Mouse (Mus musculus): ENCODE measurements around the gene Tspan12.
"Not testable (repeated sequence)": the region's sequence is repeated elsewhere in the genome, so short reads cannot be mapped to it uniquely, and the experiment has no call there.

Gene Tspan12

GRCm38 (mm10) chr6:21852344-21852785 is at the start of gene Tspan12:
TSS of gene Tspan12 (minus strand) at chr6:21852515.
- no peak for DNase-seq (ENCODE audit: low spot score in 2 of 2)

DNA sequence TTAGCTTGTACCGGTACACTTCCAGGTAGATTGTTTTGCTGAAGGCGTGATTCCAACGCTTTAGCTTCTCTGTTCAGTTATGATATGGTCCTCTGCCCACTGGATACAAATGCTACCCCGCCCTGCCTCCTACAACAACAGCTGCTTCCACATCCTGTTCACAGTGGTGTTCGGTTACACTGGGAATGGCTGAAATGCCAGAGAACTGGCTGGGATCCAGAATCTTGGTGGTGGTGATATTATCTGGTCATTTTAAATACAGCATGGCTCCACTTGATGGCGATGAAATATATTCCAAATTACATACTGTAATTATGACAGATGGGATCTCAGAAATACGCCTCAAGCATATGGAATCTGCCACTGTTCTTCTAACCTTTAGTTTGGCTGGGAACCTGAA is 42.1 kb upstream of the Tspan12 start:
- peak in 1 of 2 experiments; percentile 2 for DNase-seq (ENCODE audit: low spot score in 2 of 2)

- no peak for DNase-seq (ENCODE audit: low spot score in 2 of 2)
These were observed 36.8 kb upstream of the Tspan12 start for GRCm38 (mm10) chr6:21889101-21889500.

- DNase-seq (ENCODE audit: low spot score in 2 of 2), result not testable (repeated sequence)
These were observed 35.7 kb upstream of the Tspan12 start for GRCm38 (mm10) chr6:21887971-21888370.

GRCm38 (mm10) chr6:21879496-21879895 is 27.2 kb upstream of the Tspan12 start:
- no peak for DNase-seq (ENCODE audit: low spot score in 2 of 2)

- DNase-seq (ENCODE audit: low spot score in 2 of 2), result no peak
These were observed 15.0 kb upstream of the Tspan12 start for GRCm38 (mm10) chr6:21867310-21867709.

GRCm38 (mm10) chr6:21864179-21864578 is 11.9 kb upstream of the Tspan12 start:
- DNase-seq (ENCODE audit: low spot score in 2 of 2), result no peak

GRCm38 (mm10) chr6:21863561-21863960 is 11.2 kb upstream of the Tspan12 start:
- DNase-seq (ENCODE audit: low spot score in 2 of 2), result no peak

DNA sequence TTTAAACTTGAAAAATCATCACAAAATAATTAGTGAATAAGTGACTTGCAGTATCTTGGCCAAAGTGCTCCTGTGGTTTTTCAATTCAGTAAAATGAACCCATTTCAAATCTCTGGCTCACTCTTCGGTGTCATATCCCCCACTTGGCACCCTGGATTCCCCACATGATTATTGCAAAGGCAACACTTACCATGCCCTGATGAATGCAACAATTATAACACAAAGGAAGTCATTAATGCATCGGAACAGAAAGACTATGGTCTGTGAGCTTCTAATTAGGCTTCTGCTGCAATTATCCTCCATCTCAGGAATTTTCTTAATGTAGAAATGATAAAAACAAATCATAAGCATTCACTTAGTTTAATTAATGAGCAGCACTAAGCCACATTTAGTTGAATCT is 9.0 kb upstream of the Tspan12 start:
- DNase-seq (ENCODE audit: low spot score in 2 of 2), result no peak

GRCm38 (mm10) chr6:21857843-21858242 is 5.5 kb upstream of the Tspan12 start:
- no peak for DNase-seq (ENCODE audit: low spot score in 2 of 2)

- no peak for DNase-seq (ENCODE audit: low spot score in 2 of 2)
These were observed 3.6 kb upstream of the Tspan12 start for GRCm38 (mm10) chr6:21855921-21856320.

DNA sequence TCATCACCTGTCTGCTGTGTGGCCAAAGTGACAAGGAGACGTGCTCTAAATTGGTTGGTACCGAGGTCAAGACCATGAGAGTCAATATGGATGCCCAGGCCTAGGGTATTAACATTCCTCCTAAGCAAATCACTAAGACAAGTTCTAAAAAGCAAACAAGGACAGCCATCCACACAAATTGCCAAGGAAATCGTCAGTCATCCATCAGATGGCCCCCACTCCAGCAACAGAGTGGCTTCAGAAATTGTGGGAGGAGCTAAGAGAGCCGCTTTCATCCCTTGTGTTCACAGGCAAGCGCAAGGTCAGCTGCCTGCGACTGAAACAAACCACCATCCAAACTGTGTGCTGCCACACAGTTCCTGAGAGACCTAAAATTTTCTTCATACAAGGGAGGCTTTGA is 1.0 kb upstream of the Tspan12 start:
- no peak for DNase-seq (ENCODE audit: low spot score in 2 of 2)

GRCm38 (mm10) chr6:21851596-21852343 is 545 bp downstream of the Tspan12 start:
- DNase-seq (ENCODE audit: low spot score in 2 of 2), result peak; percentile 63 to 73

GRCm38 (mm10) chr6:21851346-21851595 is 1.0 kb downstream of the Tspan12 start:
- DNase-seq (ENCODE audit: low spot score in 2 of 2), result peak in 1 of 2 experiments; percentile 43

GRCm38 (mm10) chr6:21850526-21851345 is 1.6 kb downstream of the Tspan12 start:
- DNase-seq (ENCODE audit: low spot score in 2 of 2), result peak in 1 of 2 experiments; percentile 18

GRCm38 (mm10) chr6:21848808-21849207 is 3.5 kb downstream of the Tspan12 start:
- DNase-seq (ENCODE audit: low spot score in 2 of 2), result no peak

- no peak for DNase-seq (ENCODE audit: low spot score in 2 of 2)
These were observed 12.1 kb downstream of the Tspan12 start for GRCm38 (mm10) chr6:21839976-21840775.

DNA sequence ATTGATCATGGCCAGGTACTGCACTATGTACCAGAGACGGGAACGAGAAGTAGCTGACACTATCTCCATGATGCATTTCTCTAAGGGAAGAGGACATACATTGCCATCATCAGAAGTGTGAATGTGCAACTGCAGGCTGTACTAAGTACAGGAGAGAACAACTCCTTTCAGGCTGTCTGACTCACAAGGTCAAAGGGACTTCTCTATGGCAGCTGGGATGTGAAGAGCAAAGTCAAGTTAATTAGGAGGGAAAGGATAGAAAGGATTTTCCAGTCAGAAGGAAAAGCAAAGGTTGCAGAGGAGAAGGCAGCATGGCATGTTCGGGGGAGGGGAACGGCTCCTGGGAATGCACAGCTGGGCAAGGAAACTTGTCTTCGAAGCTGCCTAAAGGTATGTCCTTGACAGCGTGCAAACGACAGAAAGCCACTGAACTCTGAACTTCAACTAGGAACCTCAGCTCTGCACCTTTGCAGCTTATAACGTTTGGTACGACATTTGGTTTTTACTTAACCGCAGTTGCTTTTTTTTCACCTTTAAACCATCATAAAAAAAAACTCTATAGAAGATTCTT is 13.0 kb downstream of the Tspan12 start:
- no peak for DNase-seq (ENCODE audit: low spot score in 2 of 2)

DNA sequence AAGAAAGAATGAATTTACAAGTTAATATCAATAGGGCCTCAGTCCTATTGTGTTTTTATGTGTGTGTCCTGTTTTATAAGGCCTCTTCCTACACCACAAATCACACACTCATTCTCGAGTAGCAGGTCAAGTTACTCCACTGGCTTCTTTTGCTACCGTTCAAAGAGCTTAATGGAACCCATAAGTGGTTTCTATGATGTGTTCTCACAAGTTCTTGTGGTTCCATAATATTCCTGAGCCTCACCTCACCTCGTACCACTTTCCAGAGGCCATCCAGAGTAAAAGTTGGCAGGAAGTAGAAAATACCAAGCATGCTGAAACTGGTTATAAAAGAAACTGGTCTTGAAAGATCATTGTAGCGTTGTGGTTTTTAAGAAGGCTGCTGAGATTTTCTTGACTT is 18.8 kb downstream of the Tspan12 start:
- no peak for DNase-seq (ENCODE audit: low spot score in 2 of 2)

DNA sequence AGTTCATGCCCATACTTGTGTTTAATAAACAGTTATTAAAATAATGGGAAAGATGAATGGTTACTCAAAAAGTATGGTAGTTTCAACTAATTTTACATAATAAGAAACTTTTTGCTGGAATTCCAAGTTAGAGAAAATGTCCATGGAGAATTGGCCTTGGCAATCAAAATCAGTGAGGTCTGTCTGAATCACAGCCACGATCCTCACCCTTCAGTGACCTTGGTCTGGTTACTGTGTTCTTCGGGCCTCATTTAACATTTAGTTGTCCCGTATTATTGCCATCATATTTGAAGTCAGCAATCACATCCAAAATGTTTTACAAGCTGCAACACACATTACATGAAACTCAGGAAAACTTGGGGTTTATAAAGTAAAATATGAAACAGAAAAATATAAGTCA is 20.4 kb downstream of the Tspan12 start:
- no peak for DNase-seq (ENCODE audit: low spot score in 2 of 2)

DNA sequence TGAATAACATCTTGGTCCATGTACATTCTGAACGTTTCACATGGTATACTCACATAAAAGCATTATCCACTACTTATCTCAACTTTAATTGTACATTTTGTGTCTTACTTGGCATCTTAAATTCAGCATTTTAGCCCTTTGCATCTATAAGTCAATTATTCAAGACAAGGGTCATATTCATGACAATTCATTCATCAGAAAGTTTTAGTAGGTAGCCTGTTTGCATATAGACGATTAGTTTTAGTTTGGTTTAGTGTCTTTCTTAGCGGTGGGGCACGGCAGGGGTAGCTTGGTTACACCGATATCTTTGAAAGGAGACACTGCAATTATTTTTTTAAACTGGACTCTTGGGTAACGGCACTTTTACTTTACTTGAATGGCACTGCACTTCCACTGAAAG is 21.4 kb downstream of the Tspan12 start:
- no peak for DNase-seq (ENCODE audit: low spot score in 2 of 2)

DNA sequence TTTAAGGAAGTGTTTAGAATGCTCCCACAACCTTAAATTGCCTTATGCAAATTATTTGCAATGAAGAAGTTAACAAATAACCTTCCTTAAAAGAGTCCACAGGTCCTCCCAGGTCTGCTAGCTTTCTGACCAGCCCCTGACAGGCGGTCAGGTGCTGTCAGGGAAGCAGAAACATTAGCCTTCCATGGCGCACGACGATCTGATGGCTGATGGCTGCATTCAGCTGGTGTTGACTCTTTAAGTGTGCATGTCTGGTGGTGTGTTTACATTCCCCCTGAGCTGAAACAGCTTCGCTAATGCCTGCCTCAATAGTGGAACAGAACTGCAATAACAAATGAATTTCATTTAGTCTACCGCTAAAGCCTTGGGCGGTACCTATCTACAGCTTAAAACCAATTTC is 22.4 kb downstream of the Tspan12 start:
- no peak for DNase-seq (ENCODE audit: low spot score in 2 of 2)
